Mouse (Mus musculus) erythroblast, adult 5-6 weeks (primary cell): ENCODE measurements around the gene Gm44502. TPM values are rescaled to one million over a fixed set of nuclear protein-coding genes. Genes with fewer than 3 reads are reported as not detected.

ENCODE experiments used
- ATAC-seq: replicated peaks from 2 replicates; pipeline ENCODE4 v1.8.0; 2016; ENCODE audit warnings: moderate number of reproducible peaks, mild to moderate bottlenecking, moderate TSS enrichment, inconsistent platforms; ENCODE audit not compliant: poor library complexity, low FRiP score, severe bottlenecking
- total RNA-seq, 2 experiments: library from RNA; stranded (forward) in 1 of 2; stranded (reverse) in 1 of 2; fragments of 150-400 nt in 1 of 2; fragments of 200-764, 138-1000 nt in 1 of 2; gene quantifications; 2 replicates each; pipeline versions ENCODE4 v1.2.3 to v1.2.4; 2015 to 2017; ENCODE audit warnings: low replicate concordance in 2 of 2

Gm44502 gene
- total RNA-seq, 2 experiments from 2014 or later = not detected

DNA sequence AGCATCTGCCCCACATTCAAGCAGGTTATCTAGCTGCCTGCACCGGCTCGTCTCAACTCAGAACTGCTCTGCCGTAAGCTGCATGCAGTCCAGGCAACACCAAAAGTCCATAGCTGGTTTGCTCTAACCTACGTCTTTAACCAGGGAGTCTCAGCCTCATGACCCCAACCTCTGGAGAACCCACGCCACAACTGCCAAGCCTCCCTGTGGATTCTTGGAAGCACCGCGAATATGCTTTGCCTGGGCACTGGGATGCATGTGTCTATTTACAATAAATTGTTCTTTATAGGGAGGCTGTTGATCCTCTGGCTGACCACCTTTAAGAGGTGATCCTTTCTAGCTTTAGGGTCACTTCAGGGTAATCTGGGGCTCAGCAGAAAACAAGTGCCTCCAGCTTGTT lies 57.0 kb downstream of the Gm44502 start:
- ATAC-seq = no peak

DNA sequence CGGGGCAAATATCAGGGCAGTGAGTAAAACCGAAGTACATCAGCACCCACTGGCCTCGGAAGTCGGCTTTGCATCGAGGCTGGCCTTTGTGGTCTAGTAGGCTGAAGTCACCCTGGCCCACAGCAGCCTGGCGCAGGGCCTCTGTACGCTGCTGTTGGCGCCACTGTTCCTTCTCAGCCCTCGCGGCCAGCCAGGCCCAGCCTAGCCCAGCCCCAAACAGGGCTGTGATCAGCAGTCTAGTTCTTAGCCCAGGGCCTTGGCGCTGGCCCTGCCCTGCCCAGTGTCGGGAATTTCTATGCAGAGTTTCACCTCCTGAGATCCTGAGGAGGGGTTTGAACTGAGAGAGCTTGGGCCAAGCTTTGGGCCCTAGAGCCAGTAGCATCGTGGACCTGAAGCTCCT lies 57.4 kb downstream of the Gm44502 start:
- ATAC-seq = no peak

Other genes with a start within 250 kb of the Gm44502 start
- 9.6 and 14.2 TPM in 2 replicates for gene Plxnb2, start 248.9 kb downstream of the Gm44502 start, total RNA-seq (2015; ENCODE audit: low replicate concordance)
- gene Plxnb2, start 248.9 kb downstream of the Gm44502 start, total RNA-seq (2017; ENCODE audit: low replicate concordance) = 4.9 and 6.9 TPM in 2 replicates
- not detected in 2 replicates for gene Dennd6b, start 233.2 kb downstream of the Gm44502 start, total RNA-seq (2015; ENCODE audit: low replicate concordance)
- 0.84 and 1.7 TPM in 2 replicates for gene Dennd6b, start 233.2 kb downstream of the Gm44502 start, total RNA-seq (2017; ENCODE audit: low replicate concordance)
- 18.1 and 19.6 TPM in 2 replicates for gene Ppp6r2, start 218.1 kb downstream of the Gm44502 start, total RNA-seq (2015; ENCODE audit: low replicate concordance)
- gene Ppp6r2, start 218.1 kb downstream of the Gm44502 start, total RNA-seq (2017; ENCODE audit: low replicate concordance) = 26.2 and 47.5 TPM in 2 replicates
- 38.9 and 39.6 TPM in 2 replicates for gene Sbf1, start 114.4 kb downstream of the Gm44502 start, total RNA-seq (2015; ENCODE audit: low replicate concordance)
- gene Sbf1, start 114.4 kb downstream of the Gm44502 start, total RNA-seq (2017; ENCODE audit: low replicate concordance) = 11.2 and 22.4 TPM in 2 replicates
- not detected in 2 replicates for gene Adm2, start 107.0 kb downstream of the Gm44502 start, total RNA-seq (2015; ENCODE audit: low replicate concordance)
- not detected in 2 replicates for gene Adm2, start 107.0 kb downstream of the Gm44502 start, total RNA-seq (2017; ENCODE audit: low replicate concordance)
- not detected in 2 replicates for gene Miox, start 95.3 kb downstream of the Gm44502 start, total RNA-seq (2015; ENCODE audit: low replicate concordance)
- not detected in 2 replicates for gene Miox, start 95.3 kb downstream of the Gm44502 start, total RNA-seq (2017; ENCODE audit: low replicate concordance)
- 18.6 and 21.3 TPM in 2 replicates for gene Lmf2, start 74.0 kb downstream of the Gm44502 start, total RNA-seq (2015; ENCODE audit: low replicate concordance)
- gene Lmf2, start 74.0 kb downstream of the Gm44502 start, total RNA-seq (2017; ENCODE audit: low replicate concordance) = 8.3 and 9.1 TPM in 2 replicates
- gene Ncaph2, start 74.0 kb downstream of the Gm44502 start, total RNA-seq (2015; ENCODE audit: low replicate concordance) = 30.6 and 48.1 TPM in 2 replicates
- 60.7 and 118 TPM in 2 replicates for gene Ncaph2, start 74.0 kb downstream of the Gm44502 start, total RNA-seq (2017; ENCODE audit: low replicate concordance)
- gene Sco2, start 55.9 kb downstream of the Gm44502 start, total RNA-seq (2015; ENCODE audit: low replicate concordance) = 1.3 and 5.2 TPM in 2 replicates
- 0.68 and 2.1 TPM in 2 replicates for gene Sco2, start 55.9 kb downstream of the Gm44502 start, total RNA-seq (2017; ENCODE audit: low replicate concordance)
- gene Tymp, start 52.7 kb downstream of the Gm44502 start, total RNA-seq (2015; ENCODE audit: low replicate concordance) = not detected in 2 replicates
- gene Tymp, start 52.7 kb downstream of the Gm44502 start, total RNA-seq (2017; ENCODE audit: low replicate concordance) = not detected in 2 replicates
- gene Odf3b, start 50.4 kb downstream of the Gm44502 start, total RNA-seq (2015; ENCODE audit: low replicate concordance) = not detected in 2 replicates
- gene Odf3b, start 50.4 kb downstream of the Gm44502 start, total RNA-seq (2017; ENCODE audit: low replicate concordance) = 2.3 TPM in 1 of 2 replicates, not detected in the other
- not detected in 2 replicates for gene Klhdc7b, start 44.8 kb downstream of the Gm44502 start, total RNA-seq (2015; ENCODE audit: low replicate concordance)
- not detected in 2 replicates for gene Klhdc7b, start 44.8 kb downstream of the Gm44502 start, total RNA-seq (2017; ENCODE audit: low replicate concordance)
- not detected in 2 replicates for gene Syce3, start 19.2 kb downstream of the Gm44502 start, total RNA-seq (2015; ENCODE audit: low replicate concordance)
- not detected in 2 replicates for gene Syce3, start 19.2 kb downstream of the Gm44502 start, total RNA-seq (2017; ENCODE audit: low replicate concordance)
- gene Cpt1b, start 3.8 kb downstream of the Gm44502 start, total RNA-seq (2015; ENCODE audit: low replicate concordance) = 2.1 and 6.9 TPM in 2 replicates
- 0.84 and 4.4 TPM in 2 replicates for gene Cpt1b, start 3.8 kb downstream of the Gm44502 start, total RNA-seq (2017; ENCODE audit: low replicate concordance)
- 0.58 and 1.0 TPM in 2 replicates for gene C730034F03Rik, start 107 bp downstream of the Gm44502 start, total RNA-seq (2015; ENCODE audit: low replicate concordance)
- 1.4 and 5.3 TPM in 2 replicates for gene C730034F03Rik, start 107 bp downstream of the Gm44502 start, total RNA-seq (2017; ENCODE audit: low replicate concordance)
- gene Chkb, start 212 bp upstream of the Gm44502 start, total RNA-seq (2015; ENCODE audit: low replicate concordance) = 82.0 and 92.2 TPM in 2 replicates
- 28.6 and 30.9 TPM in 2 replicates for gene Chkb, start 212 bp upstream of the Gm44502 start, total RNA-seq (2017; ENCODE audit: low replicate concordance)
- 0.19 and 0.21 TPM in 2 replicates for gene Mapk8ip2, start 24.2 kb upstream of the Gm44502 start, total RNA-seq (2015; ENCODE audit: low replicate concordance)
- 0.14 and 0.34 TPM in 2 replicates for gene Mapk8ip2, start 24.2 kb upstream of the Gm44502 start, total RNA-seq (2017; ENCODE audit: low replicate concordance)
- 0.42 TPM in 1 of 2 replicates, not detected in the other for gene Arsa, start 47.7 kb upstream of the Gm44502 start, total RNA-seq (2015; ENCODE audit: low replicate concordance)
- gene Arsa, start 47.7 kb upstream of the Gm44502 start, total RNA-seq (2017; ENCODE audit: low replicate concordance) = 1.5 and 2.2 TPM in 2 replicates
- 0.63 and 0.77 TPM in 2 replicates for gene Shank3, start 69.9 kb upstream of the Gm44502 start, total RNA-seq (2015; ENCODE audit: low replicate concordance)
- 0.98 and 1.0 TPM in 2 replicates for gene Shank3, start 69.9 kb upstream of the Gm44502 start, total RNA-seq (2017; ENCODE audit: low replicate concordance)
- gene Acr, start 138.6 kb upstream of the Gm44502 start, total RNA-seq (2015; ENCODE audit: low replicate concordance) = not detected in 2 replicates
- not detected in 2 replicates for gene Acr, start 138.6 kb upstream of the Gm44502 start, total RNA-seq (2017; ENCODE audit: low replicate concordance)
- gene Rabl2, start 162.2 kb upstream of the Gm44502 start, total RNA-seq (2015; ENCODE audit: low replicate concordance) = 0.84 and 5.0 TPM in 2 replicates
- 4.5 and 5.6 TPM in 2 replicates for gene Rabl2, start 162.2 kb upstream of the Gm44502 start, total RNA-seq (2017; ENCODE audit: low replicate concordance)